Mouse (Mus musculus) thymus, postnatal 0 days (tissue): ENCODE results near the gene Hgf. TPM values are rescaled to one million over a fixed set of nuclear protein-coding genes. Genes with fewer than 3 reads are reported as not detected.

Experiments used
- DNase-seq: peaks from one replicate; pipeline ENCODE4 v3.0.0-alpha.2; 2015; ENCODE audit warnings: low spot score
- polyA plus RNA-seq: library from polyadenylated mRNA; unstranded; fragments of >200 nt; fragmentation: Nextera tagmentation; extraction: Ambion mirVana; gene quantifications from 2 replicates; pipeline ENCODE4 v1.2.1, GENCODE M21; 2015

Hgf gene
- polyA plus RNA-seq: 0.46 and 0.68 TPM in 2 replicates

DNA sequence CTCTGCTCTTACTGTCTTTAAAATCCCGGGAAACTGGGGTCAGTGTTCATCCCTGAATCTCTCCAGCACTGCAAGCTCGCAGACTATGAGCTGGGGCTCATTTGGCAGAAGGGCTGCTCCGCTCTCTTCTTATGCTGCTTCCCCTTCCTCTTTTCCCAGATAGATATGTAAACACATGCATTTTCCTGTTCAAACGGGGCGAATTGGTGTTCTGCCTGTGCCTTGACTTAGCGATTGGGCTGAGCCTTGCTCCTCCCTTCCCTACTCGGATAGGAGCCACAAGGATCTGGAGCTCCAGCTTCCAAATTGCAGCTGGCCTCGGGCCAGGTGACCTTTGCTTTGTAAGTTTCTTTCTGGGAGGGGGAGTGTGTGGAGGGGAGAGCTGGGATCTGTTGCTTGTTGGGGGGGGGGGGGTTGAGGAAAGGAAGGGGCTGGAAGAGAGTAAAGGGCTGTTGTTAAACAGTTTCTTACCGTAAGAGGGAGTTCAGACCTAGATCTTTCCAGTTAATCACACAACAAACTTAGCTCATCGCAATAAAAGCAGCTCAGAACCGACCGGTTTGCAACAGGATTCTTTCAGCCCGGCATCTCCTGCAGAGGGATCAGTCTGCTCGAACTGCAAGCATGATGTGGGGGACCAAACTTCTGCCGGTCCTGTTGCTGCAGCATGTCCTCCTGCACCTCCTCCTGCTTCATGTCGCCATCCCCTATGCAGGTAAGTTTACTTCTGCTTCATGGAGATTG lies at the start of gene Hgf:
Hgf (plus strand) TSS at position 192 of the 744 bp plus-strand sequence.
- no peak for DNase-seq

DNA sequence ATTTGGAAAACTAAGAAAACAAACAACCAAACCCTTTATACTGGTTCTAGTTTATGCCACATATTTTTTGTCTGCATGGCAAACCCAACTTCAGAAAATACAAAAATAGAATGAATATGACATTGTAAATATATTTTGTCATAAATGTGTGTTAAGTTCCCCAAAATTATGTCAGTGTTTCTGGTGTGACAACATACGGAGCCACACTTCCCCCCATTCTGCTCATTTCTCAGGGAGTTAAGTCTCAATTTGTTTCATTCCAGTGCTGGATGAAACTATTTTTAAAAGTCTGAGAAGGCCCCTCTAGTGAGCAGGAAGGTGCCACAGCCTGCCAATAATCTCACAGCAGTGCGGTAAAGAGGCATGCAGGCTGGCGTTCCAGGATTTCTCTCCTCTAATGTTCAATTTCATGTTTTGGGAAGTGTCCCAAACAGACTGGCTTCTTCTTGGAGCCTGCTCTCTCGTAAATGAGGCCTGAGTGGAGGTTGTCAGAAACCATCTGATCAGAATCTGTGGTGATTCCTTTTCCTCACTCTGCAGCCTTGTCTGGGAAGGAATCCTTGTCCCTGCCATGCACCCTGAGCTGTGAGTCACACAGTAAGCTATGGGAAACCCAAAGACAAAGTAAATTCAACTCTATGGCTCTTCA lies 46.5 kb upstream of the Hgf start:
- no peak for DNase-seq

- DNase-seq: no peak
These were observed 21.5 kb upstream of the Hgf start for GRCm38 (mm10) chr5:16531619-16532277.

DNA sequence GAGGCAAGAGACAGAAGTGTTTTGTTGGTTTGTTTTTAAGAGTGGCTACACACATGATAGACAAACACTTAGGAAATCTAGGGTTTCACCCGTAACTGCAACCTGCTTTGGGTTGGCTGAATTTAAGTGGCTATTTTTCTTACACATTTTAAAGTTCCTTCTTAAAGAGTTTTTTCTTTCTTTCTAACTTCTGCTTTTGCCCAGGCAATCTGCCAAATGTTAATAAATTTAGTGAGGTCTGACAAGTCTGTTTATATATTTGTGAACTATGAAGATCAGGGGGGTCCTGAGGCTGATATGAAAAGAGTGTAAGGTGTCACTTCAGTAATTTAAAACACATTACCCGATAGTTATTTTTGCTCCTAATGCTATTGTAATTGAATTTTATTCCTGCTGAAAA lies 15.2 kb upstream of the Hgf start:
- no peak for DNase-seq

- DNase-seq: no peak
These were observed 11.7 kb upstream of the Hgf start for GRCm38 (mm10) chr5:16541561-16542116.

DNA sequence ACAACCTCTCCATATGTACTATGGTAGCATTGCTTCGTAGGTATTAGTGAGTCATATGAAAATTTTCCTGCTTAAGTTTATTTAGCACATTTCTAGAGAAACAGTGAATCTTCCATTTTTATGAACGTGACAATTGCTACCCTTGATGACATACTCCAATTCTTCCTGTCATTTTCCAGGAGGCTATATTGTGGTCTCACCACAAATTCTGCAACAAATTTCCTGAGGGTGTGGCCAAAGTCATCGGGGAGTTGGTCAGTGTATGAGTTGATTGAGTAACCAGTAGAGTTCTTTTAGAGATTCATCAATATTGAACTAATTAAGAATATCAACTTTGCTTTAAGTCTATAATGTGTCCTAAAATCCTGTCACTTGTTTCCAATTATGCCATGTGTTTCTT lies 5.8 kb upstream of the Hgf start:
- DNase-seq: no peak

- DNase-seq: no peak
These were observed 648 bp upstream of the Hgf start for GRCm38 (mm10) chr5:16552647-16553046.

- DNase-seq: no peak
These were observed 7.0 kb downstream of the Hgf start for GRCm38 (mm10) chr5:16560247-16560646.

DNA sequence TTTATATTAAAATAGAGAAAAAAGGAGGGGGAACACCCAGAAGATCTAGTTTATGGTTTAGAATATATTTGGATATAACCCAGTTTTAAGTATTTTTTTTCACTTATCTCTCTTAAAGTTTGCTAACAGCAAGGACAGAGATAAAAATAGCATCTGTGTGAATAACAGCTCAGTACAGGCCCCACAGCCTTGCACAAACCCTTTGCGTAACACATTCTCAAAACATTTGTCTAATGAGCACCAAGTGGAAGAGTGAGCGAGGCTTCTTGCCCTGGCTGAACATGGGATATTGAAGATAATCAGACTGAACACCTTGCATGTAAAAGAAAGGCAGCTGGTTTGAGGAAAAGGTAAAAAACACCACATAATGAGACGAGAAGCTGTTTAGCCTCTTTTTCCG lies 15.7 kb downstream of the Hgf start:
- DNase-seq: no peak

DNA sequence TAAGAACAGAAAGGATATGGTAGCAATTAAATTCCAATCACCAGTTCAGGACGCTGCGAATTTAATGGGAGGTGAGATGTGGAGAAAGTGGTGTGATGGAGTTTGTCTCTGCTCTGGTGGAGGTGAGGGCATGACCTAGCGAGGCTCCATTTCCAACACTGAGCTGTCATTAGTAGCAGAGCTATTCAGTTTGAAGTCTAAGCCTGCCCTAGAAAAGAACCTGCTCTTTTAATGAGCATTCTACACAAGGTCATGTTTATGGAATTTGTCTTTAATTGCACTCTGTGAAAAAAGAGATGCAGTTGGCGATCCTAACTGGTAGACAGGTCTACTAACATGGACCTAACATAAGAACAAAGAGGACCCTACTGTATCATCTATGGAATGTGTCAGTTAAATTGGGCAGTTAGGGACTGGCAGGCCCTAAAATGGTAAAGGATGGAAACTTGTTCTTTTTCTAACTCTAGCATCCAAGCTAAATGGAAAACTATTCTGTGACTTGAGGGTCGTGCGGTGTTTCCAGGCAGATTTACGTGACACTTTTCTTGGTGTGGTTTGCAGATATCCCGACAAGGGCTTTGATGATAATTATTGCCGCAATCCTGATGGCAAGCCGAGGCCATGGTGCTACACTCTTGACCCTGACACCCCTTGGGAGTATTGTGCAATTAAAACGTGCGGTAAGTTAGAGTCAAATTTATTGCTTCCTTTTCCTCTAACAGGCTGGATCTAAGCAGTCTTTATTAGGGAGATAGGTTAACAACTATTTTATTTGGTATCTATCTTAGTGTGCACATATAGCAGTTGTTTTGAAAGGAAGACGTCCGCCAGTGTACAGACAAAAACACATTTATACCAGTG lies 24.8 kb downstream of the Hgf start:
- no peak for DNase-seq

DNA sequence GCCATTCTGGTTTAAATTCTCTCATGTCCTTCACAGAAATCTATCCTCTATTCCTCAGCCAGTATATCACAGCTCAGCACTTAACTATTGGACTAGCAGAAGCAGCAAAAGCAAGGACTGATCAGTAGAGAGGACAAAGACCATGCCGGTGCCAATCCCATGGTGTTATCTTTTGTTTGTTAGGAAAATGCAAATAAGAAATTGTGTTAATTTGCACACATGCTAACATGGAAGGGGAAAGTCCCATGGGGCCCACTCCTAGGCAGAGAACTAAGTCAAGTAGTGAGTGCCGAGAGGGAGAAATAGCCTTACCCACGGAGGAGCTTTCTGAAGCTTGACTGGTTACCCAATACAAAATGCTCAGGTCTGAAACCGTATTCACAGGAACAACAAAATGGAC lies 42.4 kb downstream of the Hgf start:
- no peak for DNase-seq

DNA sequence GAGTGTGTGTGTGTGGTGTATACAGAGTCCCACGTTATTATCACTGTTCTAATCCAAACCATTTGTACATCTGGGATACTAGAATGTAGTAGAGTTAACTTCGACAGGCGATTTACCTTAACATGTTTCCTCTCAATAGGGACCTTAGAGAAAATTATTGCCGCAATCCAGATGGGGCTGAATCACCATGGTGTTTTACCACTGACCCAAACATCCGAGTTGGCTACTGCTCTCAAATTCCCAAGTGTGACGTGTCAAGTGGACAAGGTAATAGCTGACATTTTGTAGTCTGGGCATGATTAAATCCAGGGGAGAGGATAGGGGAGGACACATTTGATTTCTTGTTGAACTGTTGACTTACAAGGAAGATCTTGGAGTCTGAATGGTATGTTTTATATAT lies 44.7 kb downstream of the Hgf start:
- no peak for DNase-seq

- DNase-seq: no peak
These were observed 48.2 kb downstream of the Hgf start for GRCm38 (mm10) chr5:16601463-16601862.

DNA sequence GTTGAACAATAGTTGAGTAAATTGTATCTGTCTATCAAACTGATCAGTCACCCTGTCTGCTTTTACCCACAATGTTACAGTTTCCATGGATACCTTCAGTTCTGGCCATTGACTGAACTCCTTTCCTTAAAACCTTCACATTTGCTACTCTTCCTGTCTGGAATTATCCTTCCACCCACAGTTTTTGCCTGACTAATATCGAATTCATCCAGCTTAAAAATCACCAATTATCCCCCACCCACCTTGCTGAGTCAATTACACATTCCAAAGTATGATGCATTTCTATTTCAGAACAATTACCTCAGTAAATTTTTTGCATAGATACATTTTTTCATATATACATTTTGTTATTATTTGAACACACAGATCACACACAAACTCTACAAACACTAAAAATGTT lies 79.7 kb downstream of the Hgf start:
- no peak for DNase-seq

GRCm38 (mm10) chr5:16646417-16646816 lies 93.1 kb downstream of the Hgf start:
- no peak for DNase-seq

DNA sequence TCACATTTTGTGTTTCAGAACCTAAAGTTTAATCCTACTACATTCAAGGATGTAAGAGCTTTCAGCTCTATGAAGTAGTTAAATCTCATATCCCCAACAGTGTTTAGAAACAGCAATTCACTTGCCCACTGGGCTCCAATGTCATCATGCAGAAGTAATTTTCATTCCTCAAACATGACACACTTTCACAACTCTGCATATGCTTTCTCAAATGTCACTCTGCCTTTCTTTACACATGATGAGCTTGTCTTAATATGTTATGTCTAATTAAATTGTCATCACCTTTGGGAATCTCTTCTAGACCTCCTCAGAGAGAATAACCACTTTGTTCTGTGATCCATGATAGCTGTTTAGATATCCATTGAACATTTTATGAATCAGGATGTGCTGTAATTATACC lies 94.4 kb downstream of the Hgf start:
- no peak for DNase-seq

- no peak for DNase-seq
These were observed 96.9 kb downstream of the Hgf start for GRCm38 (mm10) chr5:16650240-16650639.

GRCm38 (mm10) chr5:16654022-16654421 lies 100.7 kb downstream of the Hgf start:
- no peak for DNase-seq
